In the genomic region with DNA sequence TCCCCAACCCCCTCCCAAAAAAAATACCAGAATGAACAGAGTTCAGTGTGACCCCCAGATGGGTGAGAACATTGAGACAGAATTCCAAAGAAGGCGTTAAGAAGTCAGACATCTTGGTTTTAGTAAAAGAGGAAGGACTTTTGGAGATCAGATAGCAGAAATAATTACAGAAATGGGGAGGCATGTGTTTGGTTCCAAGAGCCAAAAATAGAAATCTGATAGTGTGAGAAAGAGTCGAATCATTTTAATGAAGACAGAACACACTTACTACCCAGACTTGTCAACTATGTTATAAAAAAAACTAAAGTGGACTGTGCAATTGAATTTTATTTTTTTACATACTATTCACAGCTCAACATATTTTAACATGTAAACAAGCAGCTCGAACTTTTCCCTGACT, we compare ENCODE assay signal across 13 mouse cellular contexts.
DNase-seq lines count a peak whose midpoint lies in the region; ATAC-seq and TF ChIP-seq lines count a peak whose summit lies in the region.
"Had no signal": no experiment of that assay in that cellular context is flagged by ENCODE, and none has a peak within 500 bp of the region (broad histone marks: within the 10 kb centered on the region; RNA-seq: fewer than 3 reads in every experiment).

No protein-coding gene starts in this region.

- no peak for TF ChIP-seq EP300 in lung, postnatal 0 days (IDR thresholded peaks at IDR 0.05)

- H3K36me3 ChIP-seq in heart, embryonic 13.5 days: no peaks in the 10 kb centered on the region
- no peaks in the 10 kb centered on the region for H3K36me3 ChIP-seq in heart, embryonic 12.5 days
- no peaks in the 10 kb centered on the region for H3K36me3 ChIP-seq in kidney, embryonic 15.5 days
- no peaks in the 10 kb centered on the region for H3K36me3 ChIP-seq in lung, postnatal 0 days (ENCODE audit: insufficient read depth, low read length)
- no peaks in the 10 kb centered on the region for H3K36me3 ChIP-seq in stomach, embryonic 15.5 days
- H3K36me3 ChIP-seq: hindbrain, embryonic 13.5 days; midbrain, embryonic 10.5 days had no signal

- H3K9ac ChIP-seq in heart, embryonic 13.5 days: no peak overlapping the region
- no peak overlapping the region for H3K9ac ChIP-seq in heart, embryonic 12.5 days
- no peak overlapping the region for H3K9ac ChIP-seq in kidney, embryonic 15.5 days
- no peak overlapping the region for H3K9ac ChIP-seq in lung, postnatal 0 days (replicated peaks; ENCODE audit: low read depth)
- H3K9ac ChIP-seq in stomach, embryonic 15.5 days: no peak overlapping the region
- H3K9ac ChIP-seq: hindbrain, embryonic 13.5 days had no signal

- H3K4me3 ChIP-seq in heart, embryonic 13.5 days: no peak overlapping the region
- no peak overlapping the region for H3K4me3 ChIP-seq in heart, embryonic 12.5 days
- no peak overlapping the region for H3K4me3 ChIP-seq in kidney, embryonic 15.5 days (replicated peaks)
- H3K4me3 ChIP-seq in lung, postnatal 0 days (ENCODE audit: low read depth, low read length): no peak overlapping the region
- H3K4me3 ChIP-seq in stomach, embryonic 15.5 days (replicated peaks): no peak overlapping the region
- H3K4me3 ChIP-seq: hindbrain, embryonic 13.5 days; midbrain, embryonic 10.5 days had no signal

- H3K4me1 ChIP-seq in heart, embryonic 13.5 days: no peaks in the 10 kb centered on the region
- H3K4me1 ChIP-seq in heart, embryonic 12.5 days (replicated peaks): no peaks in the 10 kb centered on the region
- H3K4me1 ChIP-seq in kidney, embryonic 15.5 days: 0 out of 2 replicates have a peak, but pooled peaks cover 5% of the 10 kb centered on the region
- H3K4me1 ChIP-seq in lung, postnatal 0 days (ENCODE audit: insufficient read depth, low read depth, low read length): no peaks in the 10 kb centered on the region
- H3K4me1 ChIP-seq in stomach, embryonic 15.5 days: 0 out of 2 replicates have a peak, but pooled peaks cover 3% of the 10 kb centered on the region
- H3K4me1 ChIP-seq: midbrain, embryonic 10.5 days had no signal

- TF ChIP-seq CTCF in lung, postnatal 0 days (IDR thresholded peaks at IDR 0.05): no peak

- WGBS in heart, embryonic 13.5 days: 45% methylated on average over 3 of the region's 3 CpGs
- 53% methylated on average over 3 of the region's 3 CpGs for WGBS in heart, embryonic 12.5 days
- 43% methylated on average over 3 of the region's 3 CpGs for WGBS in kidney, embryonic 15.5 days
- WGBS in lung, postnatal 0 days: 49% methylated on average over 3 of the region's 3 CpGs
- 42% methylated on average over 3 of the region's 3 CpGs for WGBS in stomach, embryonic 15.5 days

- ATAC-seq in heart, embryonic 13.5 days (ENCODE audit: extremely low read depth, insufficient number of reproducible peaks, low FRiP score, low TSS enrichment): no peak
- ATAC-seq in heart, embryonic 12.5 days (ENCODE audit: insufficient number of reproducible peaks, low FRiP score): no peak
- ATAC-seq in kidney, embryonic 15.5 days (replicated peaks; ENCODE audit: low FRiP score): no peak
- peak; percentile 28 for ATAC-seq in lung, postnatal 0 days
- no peak for ATAC-seq in stomach, embryonic 15.5 days (ENCODE audit: insufficient read depth, low FRiP score, low read depth)
- ATAC-seq: inflammation-experienced regulatory T-cells, adult 6 months had no signal

- H3K27me3 ChIP-seq in heart, embryonic 13.5 days (replicated peaks): no peaks in the 10 kb centered on the region
- no peaks in the 10 kb centered on the region for H3K27me3 ChIP-seq in heart, embryonic 12.5 days (replicated peaks)
- H3K27me3 ChIP-seq in kidney, embryonic 15.5 days: no peaks in the 10 kb centered on the region
- no peaks in the 10 kb centered on the region for H3K27me3 ChIP-seq in lung, postnatal 0 days (replicated peaks; ENCODE audit: insufficient read depth, low read length)
- H3K27me3 ChIP-seq in stomach, embryonic 15.5 days (replicated peaks): no peaks in the 10 kb centered on the region
- H3K27me3 ChIP-seq: hindbrain, embryonic 13.5 days had no signal

- H3K4me2 ChIP-seq in heart, embryonic 13.5 days: no peak overlapping the region
- no peak overlapping the region for H3K4me2 ChIP-seq in heart, embryonic 12.5 days
- H3K4me2 ChIP-seq in kidney, embryonic 15.5 days: no peak overlapping the region
- H3K4me2 ChIP-seq in lung, postnatal 0 days (replicated peaks; ENCODE audit: low read depth, low read length): no peak overlapping the region
- H3K4me2 ChIP-seq in stomach, embryonic 15.5 days: no peak overlapping the region
- H3K4me2 ChIP-seq: hindbrain, embryonic 13.5 days had no signal

- no peaks in the 10 kb centered on the region for H3K9me3 ChIP-seq in heart, embryonic 13.5 days
- H3K9me3 ChIP-seq in heart, embryonic 12.5 days (replicated peaks): no peaks in the 10 kb centered on the region; the same call in 1 of the 2 replicates
- no peaks in the 10 kb centered on the region for H3K9me3 ChIP-seq in kidney, embryonic 15.5 days (replicated peaks)
- no peaks in the 10 kb centered on the region for H3K9me3 ChIP-seq in lung, postnatal 0 days (ENCODE audit: low read length)
- H3K9me3 ChIP-seq in stomach, embryonic 15.5 days: no peaks in the 10 kb centered on the region
- H3K9me3 ChIP-seq: hindbrain, embryonic 13.5 days; midbrain, embryonic 10.5 days had no signal

- H3K27ac ChIP-seq in heart, embryonic 13.5 days (replicated peaks): peak overlapping the region; percentile 33; the same call in 1 of the 2 replicates
- no peak overlapping the region for H3K27ac ChIP-seq in heart, embryonic 12.5 days (ENCODE audit: poor library complexity, severe bottlenecking)
- H3K27ac ChIP-seq in kidney, embryonic 15.5 days: peak overlapping the region; percentile 75
- no peak overlapping the region for H3K27ac ChIP-seq in lung, postnatal 0 days (ENCODE audit: low read length)
- peak overlapping the region; percentile 76; the same call in 1 of the 2 replicates for H3K27ac ChIP-seq in stomach, embryonic 15.5 days
- H3K27ac ChIP-seq: hindbrain, embryonic 13.5 days; macrophage; midbrain, embryonic 10.5 days had no signal

- DNase-seq in kidney, postnatal 25 days: no peak
- DNase-seq in lung, postnatal 0 days (ENCODE audit: low spot score): peak; percentile 60
- no peak for DNase-seq in lung, postnatal 4 days
- DNase-seq in cerebellum, adult 18-20 months: no peak
- DNase-seq: thymus, adult 2 months had no signal

Comparison
In these comparisons a context has a peak if more than half of its experiments do, and no peak if none do; other contexts are left out.
1. H3K27ac ChIP-seq: peak in heart, embryonic 13.5 days (single experiment), kidney, embryonic 15.5 days (single experiment) and stomach, embryonic 15.5 days (single experiment); none in heart, embryonic 12.5 days (single experiment) and lung, postnatal 0 days (single experiment).